In genomic region chr5:124424723-124425411, GRCm38 (mm10) we compare ENCODE assay signal across 8 mouse cellular contexts. TPM values are rescaled to one million over a fixed set of nuclear protein-coding genes. Genes with fewer than 3 reads are reported as not detected.
DNase-seq lines count a peak whose midpoint lies in the region; ATAC-seq and TF ChIP-seq lines count a peak whose summit lies in the region.

No protein-coding gene starts in this region.

- peak; percentile 74 for ATAC-seq in hindbrain, embryonic 13.5 days (ENCODE audit: low FRiP score)
- ATAC-seq in limb, embryonic 13.5 days (ENCODE audit: low FRiP score, low read depth), result peak; percentile 73
- ATAC-seq in monocyte, adult 5-6 weeks (replicated peaks; ENCODE audit: insufficient number of reproducible peaks, low FRiP score, low TSS enrichment, poor library complexity, severe bottlenecking), result peak; percentile 14

- peak overlapping the region; percentile 98 for H3K27ac ChIP-seq in heart, adult 2 months
- H3K27ac ChIP-seq in hindbrain, embryonic 13.5 days, result peak overlapping the region; percentile 95
- H3K27ac ChIP-seq in limb, embryonic 13.5 days, result peak overlapping the region; percentile 77

- WGBS in heart, adult 2 months, result under 1% methylated on average over 63 of the region's 63 CpGs
- under 1% methylated on average over 62 of the region's 63 CpGs for WGBS in hindbrain, embryonic 13.5 days
- WGBS in limb, embryonic 13.5 days, result under 1% methylated on average over 60 of the region's 63 CpGs

- peaks cover 3% of the 10 kb centered on the region; the same call in 1 of the 2 replicates for H3K4me1 ChIP-seq in heart, adult 2 months (ENCODE audit: control insufficient read depth, insufficient read depth, low read length)
- H3K4me1 ChIP-seq in erythroblast, embryonic 14.5 days (ENCODE audit: control insufficient read depth), result peaks cover 50% of the 10 kb centered on the region
- peaks cover 21% of the 10 kb centered on the region for H3K4me1 ChIP-seq in hindbrain, embryonic 13.5 days (replicated peaks)
- H3K4me1 ChIP-seq in limb, embryonic 13.5 days, result peaks cover 8% of the 10 kb centered on the region

- H3K9me3 ChIP-seq in erythroblast, embryonic 14.5 days (ENCODE audit: control insufficient read depth, low read length), result no peaks in the 10 kb centered on the region
- H3K9me3 ChIP-seq in hindbrain, embryonic 13.5 days, result no peaks in the 10 kb centered on the region
- no peaks in the 10 kb centered on the region for H3K9me3 ChIP-seq in limb, embryonic 13.5 days

- intact Hi-C loops in heart, adult 2 months (cut with DNase I), result loop anchor here (5.0 kb wide), 2 partner anchors 57 to 437 kb away; partner anchors contain the start of genes Ccdc92, Snrnp35 and Zfp664
- intact Hi-C loops in heart, postnatal 36 days (cut with DNase I), result no loop called here

- peak overlapping the region; percentile 94 for H3K9ac ChIP-seq in heart, adult 2 months (ENCODE audit: low read depth, low read length)
- H3K9ac ChIP-seq in hindbrain, embryonic 13.5 days, result peak overlapping the region; percentile 95
- H3K9ac ChIP-seq in limb, embryonic 13.5 days, result peak overlapping the region; percentile 96

- TF ChIP-seq CTCF in heart, adult 2 months (IDR thresholded peaks at IDR 0.05), result no peak

- TF ChIP-seq EP300 in heart, adult 2 months (IDR thresholded peaks at IDR 0.05; ENCODE audit: insufficient read depth, low read depth, low read length), result no peak

- no peak for TF ChIP-seq POLR2A in heart, adult 2 months (IDR thresholded peaks at IDR 0.05; ENCODE audit: insufficient read depth, low read depth, low read length)

- H3K36me3 ChIP-seq in heart, adult 2 months (ENCODE audit: control insufficient read depth, insufficient read depth, low read length), result peaks cover 11% of the 10 kb centered on the region
- peaks cover 10% of the 10 kb centered on the region for H3K36me3 ChIP-seq in erythroblast, embryonic 14.5 days (ENCODE audit: control insufficient read depth)
- no peaks in the 10 kb centered on the region; the same call in 1 of the 2 replicates for H3K36me3 ChIP-seq in hindbrain, embryonic 13.5 days
- H3K36me3 ChIP-seq in limb, embryonic 13.5 days, result peaks cover 10% of the 10 kb centered on the region; the same call in 1 of the 2 replicates

- DNase-seq in heart, adult 2 months, result no peak
- DNase-seq in heart, postnatal 36 days, result no peak
- peak; percentile 57 for DNase-seq in ES-CJ7 (ENCODE audit: low read depth, low spot score)
- peak; percentile 20 for DNase-seq in thymus, postnatal 0 days (ENCODE audit: low spot score)

- H3K79me2 ChIP-seq in heart, adult 2 months (replicated peaks; ENCODE audit: control insufficient read depth, insufficient read depth, low read length), result peaks cover 5% of the 10 kb centered on the region

- peak overlapping the region; percentile 82 for H3K4me2 ChIP-seq in hindbrain, embryonic 13.5 days
- H3K4me2 ChIP-seq in limb, embryonic 13.5 days (replicated peaks), result peak overlapping the region; percentile 96

- H3K27me3 ChIP-seq in heart, adult 2 months (ENCODE audit: control insufficient read depth, insufficient read depth, low read length), result no peaks in the 10 kb centered on the region
- H3K27me3 ChIP-seq in erythroblast, embryonic 14.5 days (ENCODE audit: control insufficient read depth), result no peaks in the 10 kb centered on the region
- H3K27me3 ChIP-seq in hindbrain, embryonic 13.5 days, result no peaks in the 10 kb centered on the region
- H3K27me3 ChIP-seq in limb, embryonic 13.5 days, result no peaks in the 10 kb centered on the region

- peak overlapping the region; percentile 93 for H3K4me3 ChIP-seq in heart, adult 2 months
- H3K4me3 ChIP-seq in erythroblast, embryonic 14.5 days (replicated peaks), result peak overlapping the region; percentile 88
- H3K4me3 ChIP-seq in hindbrain, embryonic 13.5 days, result peak overlapping the region; percentile 99
- peak overlapping the region; percentile 98 for H3K4me3 ChIP-seq in limb, embryonic 13.5 days

RNA-seq across cellular contexts. Expression of gene Sbno1, which starts 0.9 kb away (rescaled TPM):
- total RNA-seq in heart, adult 2 months (2021), result 10 to 100 TPM; 58.8 to 62.9 TPM
- polyA plus RNA-seq in heart, adult 2 months (2012; rRNA removed), result 11.3 and 18.5 TPM in 2 replicates
- total RNA-seq in heart, postnatal 36 days (2021), result 10 to 100 TPM; 65.3 to 71.7 TPM
- 0.28 and 0.32 TPM in 2 replicates for polyA plus RNA-seq in erythroblast, embryonic 14.5 days (2012)
- 108 and 115 TPM in 2 replicates for polyA plus RNA-seq in hindbrain, embryonic 13.5 days (2015; fragmentation: Nextera tagmentation; extraction: Ambion mirVana)
- 102 and 104 TPM in 2 replicates for polyA plus RNA-seq in limb, embryonic 13.5 days (2015; fragmentation: Nextera tagmentation; extraction: Ambion mirVana)
- 178 to 275 TPM (median 193 TPM) in 3 replicates for total RNA-seq in monocyte, adult 5-6 weeks (2017)
- polyA plus RNA-seq in thymus, postnatal 0 days (2015; fragmentation: Nextera tagmentation; extraction: Ambion mirVana), result 76.5 and 90.9 TPM in 2 replicates

RNA-seq across cellular contexts. Expression of gene Kmt5a, which starts 14.9 kb away (rescaled TPM):
- 100 to 1,000 TPM; 191 to 210 TPM for total RNA-seq in heart, adult 2 months (2021)
- 136 and 162 TPM in 2 replicates for polyA plus RNA-seq in heart, adult 2 months (2012; rRNA removed)
- total RNA-seq in heart, postnatal 36 days (2021), result 100 to 1,000 TPM; 191 to 237 TPM
- polyA plus RNA-seq in erythroblast, embryonic 14.5 days (2012), result 34.4 and 36.1 TPM in 2 replicates
- 18.0 and 20.6 TPM in 2 replicates for polyA plus RNA-seq in hindbrain, embryonic 13.5 days (2015; fragmentation: Nextera tagmentation; extraction: Ambion mirVana)
- 36.0 and 37.6 TPM in 2 replicates for polyA plus RNA-seq in limb, embryonic 13.5 days (2015; fragmentation: Nextera tagmentation; extraction: Ambion mirVana)
- 78.3 to 109 TPM (median 102 TPM) in 3 replicates for total RNA-seq in monocyte, adult 5-6 weeks (2017)
- 47.9 and 50.8 TPM in 2 replicates for polyA plus RNA-seq in thymus, postnatal 0 days (2015; fragmentation: Nextera tagmentation; extraction: Ambion mirVana)

RNA-seq across cellular contexts. Expression of gene Rilpl2, which starts 53.3 kb away (rescaled TPM):
- total RNA-seq in heart, adult 2 months (2021), result 1 to 10 TPM; 6.8 to 9.1 TPM
- 6.9 and 8.4 TPM in 2 replicates for polyA plus RNA-seq in heart, adult 2 months (2012; rRNA removed)
- 1 to 10 TPM; 7.9 to 9.9 TPM for total RNA-seq in heart, postnatal 36 days (2021)
- 0.32 and 0.34 TPM in 2 replicates for polyA plus RNA-seq in erythroblast, embryonic 14.5 days (2012)
- polyA plus RNA-seq in hindbrain, embryonic 13.5 days (2015; fragmentation: Nextera tagmentation; extraction: Ambion mirVana), result 21.2 and 23.8 TPM in 2 replicates
- 34.6 and 37.2 TPM in 2 replicates for polyA plus RNA-seq in limb, embryonic 13.5 days (2015; fragmentation: Nextera tagmentation; extraction: Ambion mirVana)
- 47.8 to 86.1 TPM (median 71.4 TPM) in 3 replicates for total RNA-seq in monocyte, adult 5-6 weeks (2017)
- polyA plus RNA-seq in thymus, postnatal 0 days (2015; fragmentation: Nextera tagmentation; extraction: Ambion mirVana), result 39.5 and 40.2 TPM in 2 replicates

RNA-seq across cellular contexts. Expression of gene Snrnp35, which starts 58.1 kb away (rescaled TPM):
- total RNA-seq in heart, adult 2 months (2021), result 10 to 100 TPM; 10.5 to 14.5 TPM
- 2.4 and 4.5 TPM in 2 replicates for polyA plus RNA-seq in heart, adult 2 months (2012; rRNA removed)
- 10 to 100 TPM in 1 of 2 experiments, 1 to 10 TPM in 1; 9.7 to 18.2 TPM for total RNA-seq in heart, postnatal 36 days (2021)
- 2.7 and 3.2 TPM in 2 replicates for polyA plus RNA-seq in erythroblast, embryonic 14.5 days (2012)
- polyA plus RNA-seq in hindbrain, embryonic 13.5 days (2015; fragmentation: Nextera tagmentation; extraction: Ambion mirVana), result 22.5 and 27.5 TPM in 2 replicates
- 24.3 and 28.2 TPM in 2 replicates for polyA plus RNA-seq in limb, embryonic 13.5 days (2015; fragmentation: Nextera tagmentation; extraction: Ambion mirVana)
- 7.4 to 12.5 TPM (median 9.8 TPM) in 3 replicates for total RNA-seq in monocyte, adult 5-6 weeks (2017)
- polyA plus RNA-seq in thymus, postnatal 0 days (2015; fragmentation: Nextera tagmentation; extraction: Ambion mirVana), result 17.5 and 17.8 TPM in 2 replicates

Comparison
In these comparisons a context has a peak if more than half of its experiments do, and no peak if none do; other contexts are left out.
1. DNase-seq: peak in ES-CJ7 (single experiment) and thymus, postnatal 0 days (single experiment); none in heart, adult 2 months (0 of 2) and heart, postnatal 36 days (0 of 2).
2. ATAC-seq: peak in every context shown above with its lines; median percentile 74 in hindbrain, embryonic 13.5 days; 73 in limb, embryonic 13.5 days; 14 in monocyte, adult 5-6 weeks.
3. Peak in every context shown above with its lines, with median percentiles within 50 percentile points of each other: H3K27ac ChIP-seq, H3K4me3 ChIP-seq and H3K9ac ChIP-seq.